Mouse (Mus musculus) megakaryocyte, embryonic 14.5 days (primary cell): Measurements from ENCODE around the gene Atf7.

ENCODE experiments used
- FLI1 ChIP-seq: IDR thresholded peaks from 2 replicates; pipeline ENCODE4 v1.6.1; 2012; ENCODE audit warnings: low read length, inconsistent platforms, mixed read lengths
- GATA1 ChIP-seq: IDR thresholded peaks from 3 replicates; pipeline ENCODE4 v1.6.1; 2012; ENCODE audit warnings: mixed read lengths, low read length, inconsistent platforms, borderline replicate concordance

GRCm38 (mm10) chr15:102657926-102658381 is 32.7 kb upstream of the Atf7 start:
- TF ChIP-seq GATA1, result no peak
- TF ChIP-seq FLI1, result no peak
